Mouse (Mus musculus): ENCODE data around the gene Flt3. TPM values are rescaled to one million over a fixed set of nuclear protein-coding genes. Genes with fewer than 3 reads are reported as not detected.

Flt3 gene
- polyA plus RNA-seq, 1 experiment = 0.53 TPM

DNA sequence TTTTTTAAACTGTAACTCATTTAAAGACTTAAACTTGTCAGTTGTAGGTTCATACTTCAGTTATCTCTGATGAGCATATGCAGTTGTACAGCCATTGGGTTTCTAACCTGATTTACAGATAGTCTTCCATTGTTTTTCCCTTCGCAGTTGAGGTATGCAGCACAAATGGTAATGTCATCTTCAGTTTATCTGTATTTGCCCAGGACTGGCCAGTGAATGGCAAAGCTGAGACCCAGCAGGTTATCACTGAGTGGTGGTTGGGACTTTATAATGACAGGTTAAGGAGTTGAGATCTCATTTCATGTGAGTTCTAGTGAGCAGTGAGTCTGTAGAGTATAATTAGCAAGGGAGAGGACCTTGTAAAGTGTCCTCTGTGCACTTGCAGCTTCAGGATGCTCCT, 41.7 kb upstream of the Flt3 start:
- Histone ChIP-seq H3K36me3 (ENCODE audit: control insufficient read depth, insufficient read depth, low read length) (no peaks in the 10 kb centered on the region), H3K27me3 (ENCODE audit: control insufficient read depth, insufficient read depth, low read length) (no peaks in the 10 kb centered on the region), H3K4me1 (ENCODE audit: control insufficient read depth, insufficient read depth, insufficient read length, low read length) (peaks cover 7% of the 10 kb centered on the region; the same call in 1 of the 2 replicates), H3K27ac (ENCODE audit: insufficient read depth, low read depth, low read length) (no peak overlapping the region), H3K4me3 (ENCODE audit: low read depth, low read length) (no peak overlapping the region)
- TF ChIP-seq POLR2A (IDR thresholded peaks at IDR 0.05; ENCODE audit: low read depth, low read length) = no peak
- no peak for TF ChIP-seq CTCF (IDR thresholded peaks at IDR 0.05; ENCODE audit: extremely low read depth, insufficient read length, insufficient replicate concordance, low read depth, low read length)
- 77% methylated on average over 1 of the region's 1 CpGs for WGBS

DNA sequence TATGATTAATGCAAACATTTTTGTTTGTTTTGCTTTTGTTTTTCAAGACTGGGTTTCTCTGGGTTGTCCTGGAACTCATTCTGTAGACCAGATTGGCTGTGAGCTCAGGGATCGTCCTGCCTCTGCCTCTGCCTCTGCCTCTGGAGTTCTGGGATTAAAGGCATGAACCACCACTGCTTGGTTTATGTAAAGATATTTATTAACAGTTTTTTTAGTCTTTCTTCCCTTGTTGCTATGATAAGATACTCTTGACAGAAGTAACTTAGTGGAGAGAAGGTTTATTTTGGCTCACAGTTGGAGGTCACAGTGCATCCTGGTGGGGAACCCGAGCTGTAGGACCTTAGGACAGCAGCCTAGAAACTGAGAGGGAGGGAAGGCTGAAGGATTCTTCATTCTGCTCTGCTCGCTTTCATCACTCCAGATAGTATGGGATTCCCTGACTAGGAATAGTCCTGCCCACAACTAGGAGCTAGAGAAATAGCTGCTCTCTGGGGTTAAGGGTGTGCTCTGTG, 40.8 kb upstream of the Flt3 start:
- no peak for TF ChIP-seq CTCF (IDR thresholded peaks at IDR 0.05; ENCODE audit: extremely low read depth, insufficient read length, insufficient replicate concordance, low read depth, low read length)
- no peaks in the 10 kb centered on the region for H3K36me3 ChIP-seq (ENCODE audit: control insufficient read depth, insufficient read depth, low read length)
- H3K4me3 ChIP-seq (ENCODE audit: low read depth, low read length) = no peak overlapping the region
- H3K27ac ChIP-seq (ENCODE audit: insufficient read depth, low read depth, low read length) = no peak overlapping the region
- WGBS = 67% methylated on average over 3 of the region's 3 CpGs
- H3K4me1 ChIP-seq (ENCODE audit: control insufficient read depth, insufficient read depth, insufficient read length, low read length) = peaks cover 10% of the 10 kb centered on the region
- H3K27me3 ChIP-seq (ENCODE audit: control insufficient read depth, insufficient read depth, low read length) = no peaks in the 10 kb centered on the region

DNA sequence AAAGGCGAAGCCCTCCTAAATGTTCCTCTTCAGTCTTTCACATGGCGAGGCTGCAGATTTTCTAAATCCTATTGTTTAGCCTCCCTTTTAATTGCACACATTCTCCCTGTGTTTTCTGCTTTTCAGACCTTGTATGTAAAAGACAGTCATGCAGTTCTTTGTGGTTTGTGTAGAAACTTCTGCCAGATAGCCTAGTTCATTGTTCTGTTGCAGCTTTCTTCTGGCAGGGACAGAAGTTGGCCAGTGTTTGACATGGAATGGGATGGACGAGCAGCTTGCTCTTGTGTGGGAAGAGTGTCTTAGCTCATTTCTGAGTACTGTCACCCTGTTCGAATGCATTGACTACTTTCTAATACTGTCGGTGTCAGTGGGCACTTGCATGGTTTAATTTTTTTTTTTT, 36.2 kb upstream of the Flt3 start:
- H3K27me3 ChIP-seq (ENCODE audit: control insufficient read depth, insufficient read depth, low read length) = no peaks in the 10 kb centered on the region
- H3K4me1 ChIP-seq (ENCODE audit: control insufficient read depth, insufficient read depth, insufficient read length, low read length) = peaks cover 28% of the 10 kb centered on the region
- H3K27ac ChIP-seq (ENCODE audit: insufficient read depth, low read depth, low read length) = no peak overlapping the region
- WGBS = 73% methylated on average over 5 of the region's 5 CpGs
- H3K4me3 ChIP-seq (ENCODE audit: low read depth, low read length) = no peak overlapping the region
- no peaks in the 10 kb centered on the region for H3K36me3 ChIP-seq (ENCODE audit: control insufficient read depth, insufficient read depth, low read length)
- no peak for TF ChIP-seq POLR2A (IDR thresholded peaks at IDR 0.05; ENCODE audit: low read depth, low read length)
- TF ChIP-seq CTCF (IDR thresholded peaks at IDR 0.05; ENCODE audit: extremely low read depth, insufficient read length, insufficient replicate concordance, low read depth, low read length) = no peak

DNA sequence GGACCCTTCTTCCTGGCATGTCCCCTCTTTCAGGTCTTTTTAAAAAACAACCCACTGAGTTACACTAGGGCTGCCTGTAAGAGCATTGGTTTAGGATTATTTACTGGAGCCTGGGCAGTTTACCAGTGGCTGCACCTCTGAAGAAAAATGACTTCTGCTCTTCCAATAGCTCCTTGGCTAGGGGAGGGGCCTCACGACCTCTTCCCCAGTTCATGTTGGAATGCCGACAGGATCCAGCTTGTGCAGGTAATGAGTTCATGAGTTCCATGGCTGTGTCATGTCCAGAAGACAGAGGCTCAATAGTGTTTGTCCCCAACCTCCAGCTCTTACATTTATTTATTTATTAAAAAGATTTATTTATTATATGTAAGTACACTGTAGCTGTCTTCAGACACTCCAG, 35.5 kb upstream of the Flt3 start:
- 18% methylated on average over 2 of the region's 2 CpGs for WGBS
- Histone ChIP-seq H3K36me3 (ENCODE audit: control insufficient read depth, insufficient read depth, low read length) (no peaks in the 10 kb centered on the region), H3K27ac (ENCODE audit: insufficient read depth, low read depth, low read length) (no peak overlapping the region), H3K4me3 (ENCODE audit: low read depth, low read length) (no peak overlapping the region), H3K27me3 (ENCODE audit: control insufficient read depth, insufficient read depth, low read length) (no peaks in the 10 kb centered on the region), H3K4me1 (ENCODE audit: control insufficient read depth, insufficient read depth, insufficient read length, low read length) (peaks cover 28% of the 10 kb centered on the region)
- TF ChIP-seq CTCF (IDR thresholded peaks at IDR 0.05; ENCODE audit: extremely low read depth, insufficient read length, insufficient replicate concordance, low read depth, low read length) = no peak
- TF ChIP-seq POLR2A (IDR thresholded peaks at IDR 0.05; ENCODE audit: low read depth, low read length) = no peak

DNA sequence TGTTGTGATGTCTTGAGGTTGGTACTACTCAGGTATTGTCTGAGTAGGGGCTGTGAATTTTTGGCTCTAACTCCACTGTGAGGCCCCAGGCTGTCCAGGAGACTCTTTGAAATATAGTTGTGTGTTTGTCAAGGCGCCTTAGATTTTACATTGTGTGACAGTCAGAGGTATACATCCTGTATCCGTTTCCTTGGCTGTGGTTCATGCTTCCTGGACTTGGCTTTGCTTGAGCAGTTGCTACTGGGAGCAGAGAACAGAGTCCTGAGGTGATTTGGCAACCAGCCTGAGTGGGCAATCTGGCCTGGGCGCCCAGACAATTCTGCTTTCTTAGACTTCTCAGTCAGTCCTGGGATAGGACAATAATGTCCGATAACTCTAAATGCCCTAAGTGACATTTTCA, 34.9 kb upstream of the Flt3 start:
- Histone ChIP-seq H3K27me3 (ENCODE audit: control insufficient read depth, insufficient read depth, low read length) (no peaks in the 10 kb centered on the region), H3K27ac (ENCODE audit: insufficient read depth, low read depth, low read length) (no peak overlapping the region), H3K4me1 (ENCODE audit: control insufficient read depth, insufficient read depth, insufficient read length, low read length) (peaks cover 28% of the 10 kb centered on the region), H3K4me3 (ENCODE audit: low read depth, low read length) (no peak overlapping the region), H3K36me3 (ENCODE audit: control insufficient read depth, insufficient read depth, low read length) (no peaks in the 10 kb centered on the region)
- WGBS = 17% methylated on average over 4 of the region's 4 CpGs
- no peak for TF ChIP-seq POLR2A (IDR thresholded peaks at IDR 0.05; ENCODE audit: low read depth, low read length)
- no peak for TF ChIP-seq CTCF (IDR thresholded peaks at IDR 0.05; ENCODE audit: extremely low read depth, insufficient read length, insufficient replicate concordance, low read depth, low read length)

DNA sequence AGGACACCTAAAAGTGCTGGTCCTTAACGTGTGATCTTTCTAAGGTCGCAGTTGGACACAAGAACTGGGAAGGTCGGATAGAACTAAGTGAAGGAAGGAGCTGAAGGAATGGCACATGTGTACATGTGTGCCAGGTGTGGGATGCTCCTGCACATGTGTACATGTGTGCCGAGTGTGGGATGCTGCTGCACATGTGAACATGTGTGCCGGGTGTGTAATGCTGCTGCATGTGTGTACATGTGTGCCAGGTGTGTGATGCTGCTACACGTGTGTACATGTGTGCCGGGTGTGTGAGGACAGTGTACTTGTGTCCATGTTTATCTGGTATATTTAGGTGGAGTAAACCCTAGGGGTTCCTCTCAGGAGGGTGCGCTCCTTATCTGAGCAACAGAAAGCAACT, 32.6 kb upstream of the Flt3 start:
- peaks cover 28% of the 10 kb centered on the region for H3K4me1 ChIP-seq (ENCODE audit: control insufficient read depth, insufficient read depth, insufficient read length, low read length)
- WGBS = 80% methylated on average over 8 of the region's 8 CpGs
- H3K36me3 ChIP-seq (ENCODE audit: control insufficient read depth, insufficient read depth, low read length) = no peaks in the 10 kb centered on the region
- H3K4me3 ChIP-seq (ENCODE audit: low read depth, low read length) = no peak overlapping the region
- H3K27ac ChIP-seq (ENCODE audit: insufficient read depth, low read depth, low read length) = no peak overlapping the region
- TF ChIP-seq CTCF (IDR thresholded peaks at IDR 0.05; ENCODE audit: extremely low read depth, insufficient read length, insufficient replicate concordance, low read depth, low read length) (no peak), POLR2A (IDR thresholded peaks at IDR 0.05; ENCODE audit: low read depth, low read length) (no peak)
- H3K27me3 ChIP-seq (ENCODE audit: control insufficient read depth, insufficient read depth, low read length) = no peaks in the 10 kb centered on the region

DNA sequence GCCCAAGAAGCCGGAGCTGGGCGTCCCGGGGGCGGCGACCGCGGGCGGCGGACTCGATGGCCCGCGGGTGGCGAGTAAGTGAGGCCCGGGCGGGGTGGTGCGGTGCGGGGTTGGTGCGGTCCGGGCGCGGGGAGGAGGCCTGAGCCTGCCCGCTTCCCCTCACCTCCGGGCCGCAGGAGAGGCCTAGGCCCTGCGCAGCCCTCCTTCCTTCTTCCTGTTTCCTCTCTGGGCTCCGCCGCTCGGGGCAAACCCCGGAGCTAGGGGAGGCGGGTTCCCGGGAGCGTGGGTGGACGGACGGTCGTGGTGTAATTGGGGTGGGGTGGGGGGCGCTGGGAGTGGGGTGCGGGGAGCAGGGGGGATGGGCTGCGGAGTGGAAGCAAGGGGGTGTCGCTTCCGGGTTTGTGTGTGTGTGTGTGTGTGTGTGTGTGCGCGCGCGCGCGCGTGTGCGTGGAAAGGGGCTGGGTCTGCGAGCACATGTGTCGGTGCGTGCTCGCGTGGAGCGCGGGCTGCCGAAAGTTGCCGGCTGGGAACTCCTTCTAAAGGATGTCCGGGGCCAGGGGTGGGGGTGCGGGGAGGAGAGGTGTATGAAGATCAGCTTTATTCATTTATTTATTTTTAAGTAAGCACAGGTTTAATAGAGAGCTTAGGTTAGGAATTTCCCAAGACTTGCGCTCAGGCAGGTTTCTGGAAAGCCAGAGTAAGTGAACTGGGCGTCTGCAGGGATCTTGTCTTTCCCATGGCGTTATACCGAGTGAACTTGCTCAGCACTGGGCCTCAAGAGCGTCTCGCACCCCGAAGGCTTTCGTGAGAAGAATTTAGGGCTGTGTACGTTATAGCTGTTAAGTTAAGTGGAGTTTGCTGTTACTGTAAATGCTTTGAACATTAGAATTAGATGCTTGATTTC, 30.9 kb upstream of the Flt3 start:
- WGBS = 1% methylated on average over 65 of the region's 68 CpGs
- Histone ChIP-seq H3K27ac (ENCODE audit: insufficient read depth, low read depth, low read length) (peak overlapping the region; percentile 82), H3K4me3 (ENCODE audit: low read depth, low read length) (peak overlapping the region; percentile 92), H3K36me3 (ENCODE audit: control insufficient read depth, insufficient read depth, low read length) (no peaks in the 10 kb centered on the region), H3K27me3 (ENCODE audit: control insufficient read depth, insufficient read depth, low read length) (no peaks in the 10 kb centered on the region), H3K4me1 (ENCODE audit: control insufficient read depth, insufficient read depth, insufficient read length, low read length) (peaks cover 28% of the 10 kb centered on the region)
- TF ChIP-seq CTCF (IDR thresholded peaks at IDR 0.05; ENCODE audit: extremely low read depth, insufficient read length, insufficient replicate concordance, low read depth, low read length) = no peak
- TF ChIP-seq POLR2A (IDR thresholded peaks at IDR 0.05; ENCODE audit: low read depth, low read length) = peak; percentile 35; the same call in 1 of the 2 replicates
